Mouse (Mus musculus) ES-E14 (cell line): ENCODE measurements around the gene Tert.

Source experiments
- CHD2 ChIP-seq: IDR thresholded peaks from 2 replicates; pipeline ENCODE4 v1.6.1; 2014; ENCODE audit warnings: mild to moderate bottlenecking, low read depth, low read length, inconsistent platforms
- HCFC1 ChIP-seq: IDR thresholded peaks from 2 replicates; pipeline ENCODE4 v1.6.1; 2012; ENCODE audit warnings: low read length, inconsistent platforms, borderline replicate concordance; ENCODE audit not compliant: insufficient read depth

DNA sequence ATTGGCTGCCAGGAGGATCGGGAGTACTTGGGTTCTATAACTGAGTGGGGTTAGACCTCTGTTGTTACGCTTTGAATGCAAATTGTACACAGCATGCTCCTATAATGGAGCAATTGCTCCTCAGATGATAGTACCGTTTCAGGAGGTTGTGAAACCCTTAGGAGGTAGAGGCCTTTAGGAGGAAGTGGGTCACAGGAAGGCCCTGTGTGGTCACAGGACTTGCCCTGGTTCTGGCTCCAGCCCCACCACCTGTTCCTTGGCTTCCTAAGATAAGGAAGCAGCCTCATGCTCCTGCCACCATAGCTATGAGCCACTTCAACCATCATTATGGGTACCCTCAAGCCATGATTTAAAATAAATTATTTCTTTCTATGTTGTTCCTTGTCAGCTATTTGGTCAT, 35.2 kb upstream of the Tert start:
- no peak for TF ChIP-seq HCFC1
- TF ChIP-seq CHD2, result no peak
